Mouse (Mus musculus) CH12.LX (cell line): Measurements from ENCODE around the gene Actn4. TPM values are rescaled to one million over a fixed set of nuclear protein-coding genes. Genes with fewer than 3 reads are reported as not detected.

Experiments used
- polyA plus RNA-seq: library from polyadenylated mRNA; unstranded; fragments of >175 nt; gene quantifications from 2 replicates; pipeline ENCODE4 v1.2.1, GENCODE M21; 2012; ENCODE audit warnings: low read depth; ENCODE audit not compliant: insufficient read length
- total RNA-seq, 2 experiments: library from RNA; depleted of rRNA; stranded (reverse); fragments of 300-350 nt in 1 of 2; fragments of >200 nt in 1 of 2; gene quantifications; 2 replicates each; pipeline ENCODE4 v1.2.3; 2012 to 2014

Gene Actn4
- total and polyA plus RNA-seq, 3 experiments, result 56.9 to 145 (median 63.4) TPM

Other genes with a start within 250 kb of the Actn4 start
- gene Fbxo17, start 245.5 kb downstream of the Actn4 start, total RNA-seq (2012; rRNA removed), result 0.13 and 0.25 TPM in 2 replicates
- not detected in 2 replicates for gene Fbxo17, start 245.5 kb downstream of the Actn4 start, total RNA-seq (2014; rRNA removed)
- 0.26 and 0.37 TPM in 2 replicates for gene Fbxo17, start 245.5 kb downstream of the Actn4 start, polyA plus RNA-seq
- gene Mrps12, start 220.5 kb downstream of the Actn4 start, total RNA-seq (2012; rRNA removed), result 112 and 137 TPM in 2 replicates
- gene Mrps12, start 220.5 kb downstream of the Actn4 start, total RNA-seq (2014; rRNA removed), result 85.9 and 91.6 TPM in 2 replicates
- gene Mrps12, start 220.5 kb downstream of the Actn4 start, polyA plus RNA-seq, result 66.0 and 69.9 TPM in 2 replicates
- 16.7 and 17.1 TPM in 2 replicates for gene Sars2, start 220.3 kb downstream of the Actn4 start, total RNA-seq (2012; rRNA removed)
- gene Sars2, start 220.3 kb downstream of the Actn4 start, total RNA-seq (2014; rRNA removed), result 10.5 and 11.7 TPM in 2 replicates
- 24.7 and 24.9 TPM in 2 replicates for gene Sars2, start 220.3 kb downstream of the Actn4 start, polyA plus RNA-seq
- gene Ccer2, start 206.2 kb downstream of the Actn4 start, total RNA-seq (2012; rRNA removed), result 0.17 TPM in 1 of 2 replicates, not detected in the other
- not detected in 2 replicates for gene Ccer2, start 206.2 kb downstream of the Actn4 start, total RNA-seq (2014; rRNA removed)
- gene Ccer2, start 206.2 kb downstream of the Actn4 start, polyA plus RNA-seq, result not detected in 2 replicates
- 66.2 and 68.3 TPM in 2 replicates for gene Sirt2, start 195.6 kb downstream of the Actn4 start, total RNA-seq (2012; rRNA removed)
- gene Sirt2, start 195.6 kb downstream of the Actn4 start, total RNA-seq (2014; rRNA removed), result 36.0 and 40.9 TPM in 2 replicates
- 124 and 128 TPM in 2 replicates for gene Sirt2, start 195.6 kb downstream of the Actn4 start, polyA plus RNA-seq
- gene Nfkbib, start 194.8 kb downstream of the Actn4 start, total RNA-seq (2012; rRNA removed), result 59.3 and 62.8 TPM in 2 replicates
- gene Nfkbib, start 194.8 kb downstream of the Actn4 start, total RNA-seq (2014; rRNA removed), result 24.6 and 30.5 TPM in 2 replicates
- gene Nfkbib, start 194.8 kb downstream of the Actn4 start, polyA plus RNA-seq, result 97.5 and 101 TPM in 2 replicates
- 60.9 and 65.5 TPM in 2 replicates for gene Rinl, start 173.4 kb downstream of the Actn4 start, total RNA-seq (2012; rRNA removed)
- 41.5 and 46.1 TPM in 2 replicates for gene Rinl, start 173.4 kb downstream of the Actn4 start, total RNA-seq (2014; rRNA removed)
- 60.6 and 61.8 TPM in 2 replicates for gene Rinl, start 173.4 kb downstream of the Actn4 start, polyA plus RNA-seq
- 296 and 342 TPM in 2 replicates for gene Hnrnpl, start 153.8 kb downstream of the Actn4 start, total RNA-seq (2012; rRNA removed)
- gene Hnrnpl, start 153.8 kb downstream of the Actn4 start, total RNA-seq (2014; rRNA removed), result 365 and 371 TPM in 2 replicates
- gene Hnrnpl, start 153.8 kb downstream of the Actn4 start, polyA plus RNA-seq, result 640 and 645 TPM in 2 replicates
- gene Ech1, start 137.1 kb downstream of the Actn4 start, total RNA-seq (2012; rRNA removed), result 103 and 124 TPM in 2 replicates
- gene Ech1, start 137.1 kb downstream of the Actn4 start, total RNA-seq (2014; rRNA removed), result 119 and 121 TPM in 2 replicates
- gene Ech1, start 137.1 kb downstream of the Actn4 start, polyA plus RNA-seq, result 65.1 and 67.6 TPM in 2 replicates
- 3.9 and 7.0 TPM in 2 replicates for gene Lgals4, start 128.5 kb downstream of the Actn4 start, total RNA-seq (2012; rRNA removed)
- gene Lgals4, start 128.5 kb downstream of the Actn4 start, total RNA-seq (2014; rRNA removed), result 2.6 and 3.6 TPM in 2 replicates
- gene Lgals4, start 128.5 kb downstream of the Actn4 start, polyA plus RNA-seq, result 6.5 and 7.2 TPM in 2 replicates
- not detected in 2 replicates for gene Lgals7, start 98.5 kb downstream of the Actn4 start, total RNA-seq (2012; rRNA removed)
- gene Lgals7, start 98.5 kb downstream of the Actn4 start, total RNA-seq (2014; rRNA removed), result not detected in 2 replicates
- gene Lgals7, start 98.5 kb downstream of the Actn4 start, polyA plus RNA-seq, result not detected in 2 replicates
- 0.17 TPM in 2 replicates for gene Capn12, start 80.9 kb downstream of the Actn4 start, total RNA-seq (2012; rRNA removed)
- gene Capn12, start 80.9 kb downstream of the Actn4 start, total RNA-seq (2014; rRNA removed), result not detected in 2 replicates
- gene Capn12, start 80.9 kb downstream of the Actn4 start, polyA plus RNA-seq, result not detected in 2 replicates
- gene Eif3k, start 19.5 kb upstream of the Actn4 start, total RNA-seq (2012; rRNA removed), result 513 and 551 TPM in 2 replicates
- gene Eif3k, start 19.5 kb upstream of the Actn4 start, total RNA-seq (2014; rRNA removed), result 595 and 658 TPM in 2 replicates
- 580 and 584 TPM in 2 replicates for gene Eif3k, start 19.5 kb upstream of the Actn4 start, polyA plus RNA-seq
- gene Map4k1, start 19.7 kb upstream of the Actn4 start, total RNA-seq (2012; rRNA removed), result 183 and 195 TPM in 2 replicates
- 112 and 114 TPM in 2 replicates for gene Map4k1, start 19.7 kb upstream of the Actn4 start, total RNA-seq (2014; rRNA removed)
- gene Map4k1, start 19.7 kb upstream of the Actn4 start, polyA plus RNA-seq, result 395 and 401 TPM in 2 replicates
- 0.63 and 0.68 TPM in 2 replicates for gene Ryr1, start 162.8 kb upstream of the Actn4 start, total RNA-seq (2012; rRNA removed)
- gene Ryr1, start 162.8 kb upstream of the Actn4 start, total RNA-seq (2014; rRNA removed), result 0.43 TPM in 2 replicates
- 0.86 and 1.1 TPM in 2 replicates for gene Ryr1, start 162.8 kb upstream of the Actn4 start, polyA plus RNA-seq
- 0.88 and 1.4 TPM in 2 replicates for gene Rasgrp4, start 172.5 kb upstream of the Actn4 start, total RNA-seq (2012; rRNA removed)
- 0.26 and 0.58 TPM in 2 replicates for gene Rasgrp4, start 172.5 kb upstream of the Actn4 start, total RNA-seq (2014; rRNA removed)
- gene Rasgrp4, start 172.5 kb upstream of the Actn4 start, polyA plus RNA-seq, result 2.9 and 3.2 TPM in 2 replicates
- 13.8 and 14.5 TPM in 2 replicates for gene Fam98c, start 193.9 kb upstream of the Actn4 start, total RNA-seq (2012; rRNA removed)
- 13.0 and 14.1 TPM in 2 replicates for gene Fam98c, start 193.9 kb upstream of the Actn4 start, total RNA-seq (2014; rRNA removed)
- gene Fam98c, start 193.9 kb upstream of the Actn4 start, polyA plus RNA-seq, result 15.2 and 17.9 TPM in 2 replicates
- 0.30 and 0.38 TPM in 2 replicates for gene Ggn, start 207.9 kb upstream of the Actn4 start, total RNA-seq (2012; rRNA removed)
- gene Ggn, start 207.9 kb upstream of the Actn4 start, total RNA-seq (2014; rRNA removed), result 0.13 TPM in 1 of 2 replicates, not detected in the other
- gene Ggn, start 207.9 kb upstream of the Actn4 start, polyA plus RNA-seq, result 1.0 and 1.5 TPM in 2 replicates
- 2.2 and 3.3 TPM in 2 replicates for gene Spred3, start 208.1 kb upstream of the Actn4 start, total RNA-seq (2012; rRNA removed)
- 1.2 and 1.6 TPM in 2 replicates for gene Spred3, start 208.1 kb upstream of the Actn4 start, total RNA-seq (2014; rRNA removed)
- gene Spred3, start 208.1 kb upstream of the Actn4 start, polyA plus RNA-seq, result 6.0 and 6.6 TPM in 2 replicates
- gene Psmd8, start 218.4 kb upstream of the Actn4 start, total RNA-seq (2012; rRNA removed), result 321 and 335 TPM in 2 replicates
- 455 and 479 TPM in 2 replicates for gene Psmd8, start 218.4 kb upstream of the Actn4 start, total RNA-seq (2014; rRNA removed)
- gene Psmd8, start 218.4 kb upstream of the Actn4 start, polyA plus RNA-seq, result 308 and 348 TPM in 2 replicates